Mouse (Mus musculus): Measurements from ENCODE around the gene Gm21775. TPM values are rescaled to one million over a fixed set of nuclear protein-coding genes. Genes with fewer than 3 reads are reported as not detected.
"Not testable (repeated sequence)": the region's sequence is repeated elsewhere in the genome, so short reads cannot be mapped to it uniquely, and the experiment has no call there.

Gm21775 gene
- polyA plus RNA-seq (2014; fragmentation: Nextera tagmentation; extraction: Ambion mirVana) = not detected in 2 replicates

DNA sequence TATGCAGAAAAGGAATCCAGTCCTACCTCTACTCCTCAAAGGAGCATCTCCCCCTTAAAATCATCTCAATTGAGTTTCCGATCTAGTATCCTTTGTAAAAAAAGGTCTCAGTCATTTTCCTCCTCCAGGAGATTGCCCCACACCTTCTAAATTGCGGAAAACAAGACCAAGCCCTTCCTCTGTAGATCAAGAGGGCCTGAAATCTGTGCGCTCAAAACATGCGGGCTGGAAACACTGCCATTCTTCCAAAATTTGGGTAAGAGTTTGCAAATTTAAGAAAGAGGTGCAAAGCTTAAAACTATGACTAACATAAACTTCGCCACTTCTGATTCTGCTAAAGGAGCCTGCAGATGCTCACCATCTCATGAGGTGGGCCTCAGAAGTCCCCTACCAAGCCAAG lies at the start of gene Gm21775:
Gene Gm21775, plus strand, starts transcription at position 301 of the 400 bp plus-strand sequence.
- not testable (repeated sequence) for H3K27me3 ChIP-seq (ENCODE audit: control insufficient read depth, insufficient read depth, low read length); ATAC-seq (replicated peaks; ENCODE audit: low FRiP score); H3K36me3 ChIP-seq (ENCODE audit: control insufficient read depth, insufficient read depth, low read length); H3K4me1 ChIP-seq (replicated peaks; ENCODE audit: control insufficient read depth, insufficient read depth, low read length); H3K4me3 ChIP-seq (ENCODE audit: low read depth, low read length); DNase-seq (ENCODE audit: low spot score); H3K9ac ChIP-seq (ENCODE audit: low read length); H3K9me3 ChIP-seq (ENCODE audit: control insufficient read depth, low read length); H3K4me2 ChIP-seq (ENCODE audit: low read depth, low read length, severe bottlenecking); H3K27ac ChIP-seq (ENCODE audit: low read depth, low read length)
- WGBS = 83% methylated on average over 2 of the region's 5 CpGs

DNA sequence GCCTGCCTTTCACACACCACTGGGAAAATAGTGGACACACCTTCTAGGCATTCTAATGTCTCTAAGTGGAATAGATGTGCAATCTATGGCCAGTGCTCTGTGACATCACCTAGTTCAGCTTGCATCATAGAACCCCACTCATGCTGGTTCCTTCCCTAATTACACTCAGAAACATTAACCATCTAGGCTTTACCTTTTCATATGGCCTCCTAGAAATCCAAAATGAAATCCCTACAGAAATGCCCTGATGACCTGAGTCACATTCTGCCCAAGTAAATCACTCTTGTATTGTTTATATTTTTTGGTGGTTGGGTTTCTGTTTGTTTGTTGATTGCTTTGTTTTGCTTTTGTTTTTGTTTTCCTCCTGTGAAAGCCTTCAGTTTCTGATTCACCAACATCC lies 17.3 kb upstream of the Gm21775 start, which contains the start of gene Gm20737:
Gene Gm20737, minus strand, starts transcription at position 101 of the 400 bp plus-strand sequence.
- H3K4me3 ChIP-seq (ENCODE audit: low read depth, low read length) = not testable (repeated sequence)

More for the DNA sequence above, 17.3 kb upstream of the Gm21775 start, which contains the start of gene Gm20737:
- not testable (repeated sequence) for H3K4me1 ChIP-seq (replicated peaks; ENCODE audit: control insufficient read depth, insufficient read depth, low read length); H3K36me3 ChIP-seq (ENCODE audit: control insufficient read depth, insufficient read depth, low read length); ATAC-seq (replicated peaks; ENCODE audit: low FRiP score); H3K27me3 ChIP-seq (ENCODE audit: control insufficient read depth, insufficient read depth, low read length); H3K4me2 ChIP-seq (ENCODE audit: low read depth, low read length, severe bottlenecking); H3K27ac ChIP-seq (ENCODE audit: low read depth, low read length); H3K9me3 ChIP-seq (ENCODE audit: control insufficient read depth, low read length); DNase-seq (ENCODE audit: low spot score); H3K9ac ChIP-seq (ENCODE audit: low read length)

Other genes starting within 250 kb of the Gm21775 start
- not detected in 2 replicates for gene Gm20834, start 228.9 kb upstream of the Gm21775 start, polyA plus RNA-seq (2014; fragmentation: Nextera tagmentation; extraction: Ambion mirVana)
- gene Gm28510, start 140.7 kb upstream of the Gm21775 start, polyA plus RNA-seq (2014; fragmentation: Nextera tagmentation; extraction: Ambion mirVana) = not detected in 2 replicates
- not detected in 2 replicates for gene Gm20737, start 17.4 kb upstream of the Gm21775 start, polyA plus RNA-seq (2014; fragmentation: Nextera tagmentation; extraction: Ambion mirVana)
- not detected in 2 replicates for gene Gm21900, start 62.9 kb downstream of the Gm21775 start, polyA plus RNA-seq (2014; fragmentation: Nextera tagmentation; extraction: Ambion mirVana)
- gene Gm20777, start 199.0 kb downstream of the Gm21775 start, polyA plus RNA-seq (2014; fragmentation: Nextera tagmentation; extraction: Ambion mirVana) = not detected in 2 replicates

Measured in forebrain, embryonic 11.5 days (tissue).